Mouse (Mus musculus) thymus, adult 2 months (tissue): ENCODE data around the gene 4933425L06Rik. TPM values are rescaled to one million over a fixed set of nuclear protein-coding genes. Genes with fewer than 3 reads are reported as not detected.

Source experiments
- DNase-seq: peaks from one replicate; pipeline ENCODE4 v3.0.0; 2021
- H3K27ac ChIP-seq: fragments of 200-500 bp; 2 replicates; pipeline ENCODE4 v1.5.1; 2012; ENCODE audit warnings: low read length, control low read depth; ENCODE audit not compliant: control insufficient read depth, insufficient read depth
- H3K27me3 ChIP-seq: fragments of 200-500 bp; 2 replicates; pipeline ENCODE4 v1.6.1; 2012; ENCODE audit warnings: mild to moderate bottlenecking, low read length, moderate library complexity, mixed read lengths; ENCODE audit not compliant: control insufficient read depth, insufficient read depth
- H3K36me3 ChIP-seq: fragments of 200-500 bp; 2 replicates; pipeline ENCODE4 v1.6.1; 2012; ENCODE audit warnings: mild to moderate bottlenecking, low read length, moderate library complexity; ENCODE audit not compliant: control insufficient read depth, insufficient read depth
- H3K4me1 ChIP-seq: fragments of 200-500 bp; replicated peaks from 2 replicates; pipeline ENCODE4 v1.6.1; 2012; ENCODE audit warnings: low read length; ENCODE audit not compliant: control insufficient read depth, insufficient read depth
- H3K4me3 ChIP-seq: fragments of 200-500 bp; 2 replicates; pipeline ENCODE4 v1.5.1; 2012; ENCODE audit warnings: mild to moderate bottlenecking, low read length, control low read depth, moderate library complexity; ENCODE audit not compliant: control insufficient read depth, insufficient read depth
- CTCF ChIP-seq: fragments of 200-500 bp; IDR thresholded peaks from 2 replicates; pipeline ENCODE4 v1.5.1; 2012; ENCODE audit warnings: mild to moderate bottlenecking, control low read depth, low read length, moderate library complexity, borderline replicate concordance; ENCODE audit not compliant: control insufficient read depth, poor library complexity, insufficient read depth; ENCODE audit errors: extremely low read depth
- POLR2A ChIP-seq: fragments of 200-500 bp; IDR thresholded peaks from 2 replicates; pipeline ENCODE4 v1.6.1; 2012; ENCODE audit warnings: mild to moderate bottlenecking, low read length, control low read depth, moderate library complexity; ENCODE audit not compliant: control insufficient read depth, poor library complexity, insufficient read depth; ENCODE audit errors: extremely low read depth
- WGBS: fragments of 180-500 bp; shearing (Covaris S2); methylation state at CpG from one replicate; pipeline ENCODE4 v1.1.7; 2018; 5-methylcytosine and 5-hydroxymethylcytosine counted together
- polyA plus RNA-seq: library from polyadenylated mRNA; depleted of rRNA; stranded (reverse); fragments of >200 nt; gene quantifications from 2 replicates; pipeline ENCODE4 v1.2.3, GENCODE M21; 2012

4933425L06Rik gene
- polyA plus RNA-seq, 1 experiment, result not detected

DNA sequence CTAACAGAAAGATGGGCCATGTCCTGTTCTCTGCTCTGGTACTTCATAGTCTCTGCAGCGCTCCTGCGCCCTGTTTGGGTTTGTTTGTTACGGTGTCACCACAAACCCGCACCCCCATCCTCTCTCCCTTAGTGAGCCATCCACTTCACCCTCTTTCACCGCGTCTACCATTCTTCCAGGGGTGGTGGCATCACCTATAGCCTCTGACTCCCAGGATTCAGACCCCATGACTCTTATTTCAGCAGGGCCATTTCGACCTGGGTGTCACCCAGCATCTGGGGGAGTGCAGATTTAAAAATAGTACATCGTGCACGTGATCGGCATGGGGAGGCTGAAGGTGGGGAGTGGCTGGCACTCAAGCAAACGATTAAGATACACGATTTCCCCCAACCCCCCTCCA is 28.3 kb upstream of the 4933425L06Rik start:
- no peak for DNase-seq
- no peak for TF ChIP-seq CTCF
- TF ChIP-seq POLR2A, result no peak
- Histone ChIP-seq H3K36me3 (no peaks in the 10 kb centered on the region), H3K27ac (no peak overlapping the region), H3K4me1 (peaks cover 7% of the 10 kb centered on the region), H3K4me3 (peak overlapping the region; percentile 39), H3K27me3 (no peaks in the 10 kb centered on the region; the same call in 1 of the 2 replicates)
- WGBS, result 21% methylated on average over 12 of the region's 12 CpGs

DNA sequence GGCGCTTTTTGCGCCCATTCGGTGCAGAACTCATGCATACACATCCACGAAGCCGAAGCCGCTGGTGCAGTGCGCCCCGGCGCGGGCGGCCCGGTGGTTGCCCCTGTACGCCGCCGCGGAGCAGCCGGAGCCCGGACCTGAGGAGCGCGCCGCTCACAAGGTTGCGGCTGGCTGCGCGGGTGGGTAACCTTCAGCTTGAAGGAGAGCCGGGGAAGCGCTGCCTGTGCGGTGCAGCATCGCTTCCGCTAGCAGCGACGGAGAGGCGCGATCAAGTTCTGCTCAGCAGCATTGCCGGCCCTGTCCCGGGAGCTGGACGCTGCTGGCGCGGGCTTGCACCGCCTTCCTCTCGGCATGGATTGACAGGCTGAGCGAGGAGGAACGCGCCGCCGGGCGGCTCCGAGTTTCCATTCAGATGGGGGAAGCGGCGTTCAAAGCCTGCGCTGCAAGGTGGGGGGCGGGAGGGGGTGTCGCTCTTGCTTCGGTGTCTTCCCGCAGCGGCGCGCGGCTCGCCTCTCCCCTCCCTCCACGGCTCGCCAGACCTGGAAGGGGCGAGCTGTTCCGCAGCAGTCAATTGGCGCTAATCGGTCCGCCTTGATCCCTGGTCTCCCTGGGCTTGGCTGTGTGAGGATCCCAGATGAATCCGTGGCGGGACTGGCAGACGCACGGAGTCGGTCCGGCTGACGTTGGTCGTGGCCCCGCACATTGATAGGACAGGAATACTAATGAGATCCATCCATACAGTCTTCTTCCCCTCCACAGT is 27.6 kb upstream of the 4933425L06Rik start, which contains the start of gene Rgs7bp:
Gene Rgs7bp, minus strand, starts transcription at position 750 of the 760 bp plus-strand sequence.
- under 1% methylated on average over 75 of the region's 75 CpGs for WGBS
- no peak within 1 kb of the TSS for H3K27ac ChIP-seq
- peak within 1 kb of the TSS; percentile 39 for H3K4me3 ChIP-seq
- DNase-seq, result peak; percentile 57
- no peaks in the 10 kb centered on the region; the same call in 1 of the 2 replicates for H3K27me3 ChIP-seq
- no peak for TF ChIP-seq CTCF
- no peak for TF ChIP-seq POLR2A
- peaks cover 7% of the 10 kb centered on the region for H3K4me1 ChIP-seq
- no peaks in the 10 kb centered on the region for H3K36me3 ChIP-seq

DNA sequence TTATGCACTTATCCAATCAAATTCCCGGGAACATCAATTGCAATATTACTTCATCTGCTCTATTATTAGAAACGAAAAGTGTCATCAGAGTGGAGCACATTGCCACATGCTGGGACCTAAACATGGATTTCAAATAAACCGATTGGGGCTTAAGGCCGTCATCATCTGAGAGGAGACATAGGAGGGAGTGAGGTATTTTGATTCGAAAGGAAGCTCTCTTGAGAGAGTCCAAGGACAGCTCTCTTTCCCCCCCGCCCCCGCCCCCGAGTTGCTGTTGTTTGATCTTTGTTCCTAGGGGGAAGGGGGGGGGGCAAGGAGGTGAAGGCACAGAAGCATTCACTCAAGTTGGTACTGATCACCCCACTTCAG is 27.0 kb upstream of the 4933425L06Rik start:
- Histone ChIP-seq H3K27me3 (no peaks in the 10 kb centered on the region; the same call in 1 of the 2 replicates), H3K4me3 (peak overlapping the region; percentile 39; the same call in 1 of the 2 replicates), H3K27ac (no peak overlapping the region), H3K4me1 (peaks cover 7% of the 10 kb centered on the region), H3K36me3 (no peaks in the 10 kb centered on the region)
- TF ChIP-seq POLR2A, result no peak
- no peak for TF ChIP-seq CTCF
- WGBS, result 2% methylated on average over 8 of the region's 8 CpGs
- no peak for DNase-seq

DNA sequence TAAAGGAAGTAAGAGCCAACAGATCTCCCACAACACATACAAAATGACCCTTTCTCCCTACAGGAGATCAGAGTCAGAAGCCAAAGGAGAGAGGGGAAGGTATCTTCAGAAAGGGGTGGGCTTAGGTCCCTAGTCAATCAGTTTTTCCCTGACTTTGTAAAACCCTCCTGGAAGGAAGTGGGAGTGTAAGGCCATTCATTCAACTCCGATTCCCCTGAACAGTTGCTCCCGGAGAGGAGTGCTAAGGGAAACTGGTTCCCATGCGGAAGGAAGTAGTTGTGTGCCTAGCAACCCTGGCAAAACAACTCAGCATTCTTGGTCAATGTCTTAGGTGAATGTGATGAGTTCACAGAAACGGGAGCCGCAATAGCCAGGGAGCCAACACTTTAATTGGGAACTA is 26.5 kb upstream of the 4933425L06Rik start:
- no peak overlapping the region for H3K27ac ChIP-seq
- peaks cover 7% of the 10 kb centered on the region for H3K4me1 ChIP-seq
- 16% methylated on average over 5 of the region's 5 CpGs for WGBS
- H3K36me3 ChIP-seq, result no peaks in the 10 kb centered on the region
- H3K4me3 ChIP-seq, result no peak overlapping the region
- H3K27me3 ChIP-seq, result no peaks in the 10 kb centered on the region; the same call in 1 of the 2 replicates
- no peak for DNase-seq
- no peak for TF ChIP-seq POLR2A

DNA sequence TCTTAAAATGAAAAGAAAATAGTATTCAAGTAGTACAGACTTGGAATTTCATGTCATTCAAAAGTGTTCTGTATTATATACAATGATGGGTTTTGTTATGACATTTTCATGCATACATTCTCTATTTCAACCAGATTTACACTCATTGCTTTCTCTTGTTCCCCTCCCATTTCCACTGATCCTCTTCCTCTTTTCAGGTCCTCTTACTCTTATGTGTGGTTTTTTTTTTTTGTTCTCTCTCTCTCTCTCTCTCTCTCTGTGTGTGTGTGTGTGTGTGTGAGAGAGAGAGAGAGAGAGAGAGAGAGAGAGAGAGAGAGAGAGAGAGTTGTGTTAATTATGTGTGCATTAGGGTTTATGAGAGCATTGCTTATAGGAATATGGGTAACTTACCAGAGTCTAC is 15.8 kb upstream of the 4933425L06Rik start:
- peaks cover 4% of the 10 kb centered on the region for H3K4me1 ChIP-seq
- H3K36me3 ChIP-seq, result no peaks in the 10 kb centered on the region
- no peak overlapping the region for H3K4me3 ChIP-seq
- no peak for DNase-seq
- H3K27ac ChIP-seq, result no peak overlapping the region
- TF ChIP-seq CTCF (no peak), POLR2A (no peak)
- no peaks in the 10 kb centered on the region for H3K27me3 ChIP-seq

DNA sequence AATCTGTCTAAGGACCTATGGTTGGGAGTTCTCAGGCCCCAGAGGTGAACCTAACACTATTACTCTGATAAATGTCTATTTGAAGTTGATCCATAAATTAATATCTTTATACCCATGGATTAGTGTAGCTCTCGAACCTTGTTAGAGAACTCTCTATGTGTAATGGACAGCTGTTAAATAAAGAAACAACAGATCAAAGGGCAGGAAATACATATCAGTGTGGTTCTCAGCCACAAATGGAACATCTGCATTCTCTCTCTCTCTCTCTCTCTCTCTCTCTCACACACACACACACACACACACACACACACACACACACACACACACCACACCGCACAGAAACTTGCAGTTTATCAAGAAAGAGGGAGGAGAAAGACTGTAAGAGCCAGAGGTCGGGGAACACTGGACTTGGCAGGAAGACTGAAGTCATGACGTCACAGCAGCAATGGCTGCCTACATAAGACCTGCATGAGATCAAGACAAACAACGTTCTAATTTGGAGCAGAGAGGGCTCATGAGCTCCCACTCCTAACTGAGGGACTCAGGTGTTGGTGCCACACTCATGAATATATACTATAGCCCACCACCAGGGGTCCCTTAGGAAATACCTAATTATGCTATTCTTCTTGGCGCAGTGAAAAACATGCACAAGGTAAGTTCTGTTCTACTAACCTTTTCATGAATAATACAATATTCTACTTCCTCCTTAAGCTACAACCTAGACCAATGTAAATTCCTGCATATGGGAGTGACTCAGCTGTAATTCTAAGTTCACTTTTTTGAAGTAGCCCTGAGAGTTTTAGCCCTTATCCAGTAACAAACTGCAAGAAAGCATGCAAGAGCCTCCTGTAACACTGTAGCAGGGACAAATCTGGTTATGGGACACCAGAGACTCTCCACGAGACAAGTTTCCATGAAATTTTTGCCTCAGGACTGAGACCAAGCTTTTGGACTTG is 14.8 kb upstream of the 4933425L06Rik start:
- no peak overlapping the region for H3K27ac ChIP-seq
- WGBS, result 31% methylated on average over 7 of the region's 7 CpGs
- no peak for TF ChIP-seq CTCF
- TF ChIP-seq POLR2A, result no peak

More for the DNA sequence above, 14.8 kb upstream of the 4933425L06Rik start:
- Histone ChIP-seq H3K36me3 (no peaks in the 10 kb centered on the region), H3K4me1 (peaks cover 4% of the 10 kb centered on the region), H3K27me3 (no peaks in the 10 kb centered on the region), H3K4me3 (no peak overlapping the region)
- peak; percentile 8 for DNase-seq
